Mouse (Mus musculus) activated CD4-positive, CD25-positive, alpha-beta regulatory T cell, adult 4 months (primary cell): ENCODE measurements around the gene Sh2d2a. TPM values are rescaled to one million over a fixed set of nuclear protein-coding genes. Genes with fewer than 3 reads are reported as not detected.
"Not testable (repeated sequence)": the region's sequence is repeated elsewhere in the genome, so short reads cannot be mapped to it uniquely, and the experiment has no call there.

ENCODE experiments used
- ATAC-seq: one replicate; pipeline ENCODE4 v1.8.0; 2017
- polyA plus RNA-seq, 2 experiments: library from polyadenylated mRNA; unstranded; fragments of 100-300 nt; shearing (Covaris generic); gene quantifications; one replicate each; pipeline ENCODE4 v1.2.1; 2017

Sh2d2a gene
- 100 to 1,000 TPM; 203 to 239 TPM for polyA plus RNA-seq

GRCm38 (mm10) chr3:87846650-87847110 lies at the start of gene Sh2d2a:
Gene Sh2d2a, plus strand, starts transcription at chr3:87846755.
- ATAC-seq: peak; percentile 79

- no peak for ATAC-seq
These were observed 44.9 kb upstream of the Sh2d2a start for GRCm38 (mm10) chr3:87801681-87802080.

GRCm38 (mm10) chr3:87804038-87804677 lies 42.4 kb upstream of the Sh2d2a start:
- peak; percentile 61 for ATAC-seq

- no peak for ATAC-seq
These were observed 37.1 kb upstream of the Sh2d2a start for GRCm38 (mm10) chr3:87809322-87809962.

GRCm38 (mm10) chr3:87811297-87811696 lies 35.3 kb upstream of the Sh2d2a start:
- no peak for ATAC-seq

GRCm38 (mm10) chr3:87812413-87812812 lies 34.1 kb upstream of the Sh2d2a start:
- no peak for ATAC-seq

GRCm38 (mm10) chr3:87812873-87813272 lies 33.7 kb upstream of the Sh2d2a start:
- no peak for ATAC-seq

- no peak for ATAC-seq
These were observed 30.4 kb upstream of the Sh2d2a start for GRCm38 (mm10) chr3:87816166-87816565.

GRCm38 (mm10) chr3:87816646-87817093 lies 29.9 kb upstream of the Sh2d2a start:
- ATAC-seq: no peak

- ATAC-seq: no peak
These were observed 28.3 kb upstream of the Sh2d2a start for GRCm38 (mm10) chr3:87818226-87818625.

GRCm38 (mm10) chr3:87824206-87824605 lies 22.3 kb upstream of the Sh2d2a start, which contains the start of gene Pear1:
Gene Pear1, minus strand, starts transcription at chr3:87824306.
- ATAC-seq: not testable (repeated sequence)

GRCm38 (mm10) chr3:87828435-87828834 lies 18.1 kb upstream of the Sh2d2a start:
- no peak for ATAC-seq

GRCm38 (mm10) chr3:87829025-87829424 lies 17.5 kb upstream of the Sh2d2a start:
- no peak for ATAC-seq

GRCm38 (mm10) chr3:87832109-87832859 lies 14.3 kb upstream of the Sh2d2a start:
- peak; percentile 77 for ATAC-seq

- ATAC-seq: no peak
These were observed 13.1 kb upstream of the Sh2d2a start for GRCm38 (mm10) chr3:87833482-87833881.

GRCm38 (mm10) chr3:87838622-87839021 lies 7.9 kb upstream of the Sh2d2a start:
- peak; percentile 61 for ATAC-seq

GRCm38 (mm10) chr3:87840858-87841257 lies 5.7 kb upstream of the Sh2d2a start:
- ATAC-seq: no peak

GRCm38 (mm10) chr3:87844981-87845380 lies 1.6 kb upstream of the Sh2d2a start:
- no peak for ATAC-seq

- no peak for ATAC-seq
These were observed 369 bp upstream of the Sh2d2a start for GRCm38 (mm10) chr3:87846186-87846585.

- peak; percentile 53 for ATAC-seq
These were observed 1.1 kb downstream of the Sh2d2a start for GRCm38 (mm10) chr3:87847680-87848079.

- ATAC-seq: no peak
These were observed 2.6 kb downstream of the Sh2d2a start for GRCm38 (mm10) chr3:87849117-87849516.

GRCm38 (mm10) chr3:87854795-87855568 lies 8.4 kb downstream of the Sh2d2a start:
- no peak for ATAC-seq

- no peak for ATAC-seq
These were observed 9.4 kb downstream of the Sh2d2a start for GRCm38 (mm10) chr3:87855936-87856335.
